Mouse (Mus musculus) embryonic facial prominence, embryonic 10.5 days (tissue): ENCODE data around the gene Lmln. TPM values are rescaled to one million over a fixed set of nuclear protein-coding genes. Genes with fewer than 3 reads are reported as not detected.
"Not testable (repeated sequence)": the region's sequence is repeated elsewhere in the genome, so short reads cannot be mapped to it uniquely, and the experiment has no call there.

ENCODE experiments used
- DNase-seq: peaks from one replicate; pipeline ENCODE4 v3.0.0-alpha.2; 2017; ENCODE audit warnings: low spot score
- H3K27ac ChIP-seq: fragments of 300-500 bp; sonication (generic); replicated peaks from 2 replicates; pipeline ENCODE4 v1.5.1; 2016; ENCODE audit warnings: mild to moderate bottlenecking
- H3K27me3 ChIP-seq: fragments of 300-500 bp; sonication (generic); replicated peaks from 2 replicates; pipeline ENCODE4 v1.6.1; 2016; ENCODE audit warnings: low read depth, mild to moderate bottlenecking; ENCODE audit not compliant: poor library complexity, severe bottlenecking
- H3K36me3 ChIP-seq: fragments of 300-500 bp; sonication (generic); replicated peaks from 2 replicates; pipeline ENCODE4 v1.6.1; 2016; ENCODE audit warnings: mild to moderate bottlenecking, moderate library complexity
- H3K4me1 ChIP-seq: fragments of 300-500 bp; sonication (generic); 2 replicates; pipeline ENCODE4 v1.6.1; 2016
- H3K4me3 ChIP-seq: fragments of 300-500 bp; sonication (generic); 2 replicates; pipeline ENCODE4 v1.5.1; 2016; ENCODE audit warnings: mild to moderate bottlenecking, moderate library complexity
- H3K9me3 ChIP-seq: fragments of 300-500 bp; sonication (generic); 2 replicates; pipeline ENCODE4 v1.6.1; 2016; ENCODE audit warnings: mild to moderate bottlenecking
- WGBS: fragments of 180-500 bp; shearing (Covaris S2); methylation state at CpG from one replicate; pipeline ENCODE4 v1.1.7; 2016; 5-methylcytosine and 5-hydroxymethylcytosine counted together
- polyA plus RNA-seq: library from polyadenylated mRNA; unstranded; fragments of >200 nt; fragmentation: Nextera tagmentation; extraction: Ambion mirVana; gene quantifications from 2 replicates; pipeline ENCODE4 v1.2.1, GENCODE M21; 2016

The Lmln gene
- polyA plus RNA-seq, 1 experiment from 2014 or later = 2.6 TPM

GRCm38 (mm10) chr16:33042682-33043081 lies 19.6 kb upstream of the Lmln start:
- 74% methylated on average over 1 of the region's 1 CpGs for WGBS
- no peaks in the 10 kb centered on the region for H3K9me3 ChIP-seq
- no peaks in the 10 kb centered on the region for H3K4me1 ChIP-seq
- no peak for DNase-seq
- H3K27ac ChIP-seq = no peak overlapping the region
- H3K4me3 ChIP-seq = no peak overlapping the region
- H3K36me3 ChIP-seq = no peaks in the 10 kb centered on the region
- H3K27me3 ChIP-seq = no peaks in the 10 kb centered on the region

- Histone ChIP-seq H3K27me3 (no peaks in the 10 kb centered on the region), H3K27ac (no peak overlapping the region), H3K4me1 (no peaks in the 10 kb centered on the region), H3K36me3 (0 out of 2 replicates have a peak, but pooled peaks cover 2% of the 10 kb centered on the region), H3K4me3 (no peak overlapping the region), H3K9me3 (no peaks in the 10 kb centered on the region)
- 73% methylated on average over 2 of the region's 2 CpGs for WGBS
- no peak for DNase-seq
Measured at GRCm38 (mm10) chr16:33043268-33043667, 19.1 kb upstream of the Lmln start.

- no peak overlapping the region for H3K4me3 ChIP-seq
- H3K4me1 ChIP-seq = no peaks in the 10 kb centered on the region
- H3K27ac ChIP-seq = no peak overlapping the region
- no peak for DNase-seq
- H3K9me3 ChIP-seq = no peaks in the 10 kb centered on the region
- peaks cover 6% of the 10 kb centered on the region; the same call in 1 of the 2 replicates for H3K36me3 ChIP-seq
- WGBS = 91% methylated on average over 1 of the region's 1 CpGs
- H3K27me3 ChIP-seq = no peaks in the 10 kb centered on the region
Measured at GRCm38 (mm10) chr16:33048004-33048403, 14.3 kb upstream of the Lmln start.

GRCm38 (mm10) chr16:33048686-33049085 lies 13.6 kb upstream of the Lmln start:
- peaks cover 6% of the 10 kb centered on the region; the same call in 1 of the 2 replicates for H3K36me3 ChIP-seq
- DNase-seq = no peak
- WGBS = 76% methylated on average over 2 of the region's 2 CpGs
- H3K27ac ChIP-seq = no peak overlapping the region
- no peaks in the 10 kb centered on the region for H3K4me1 ChIP-seq
- H3K27me3 ChIP-seq = no peaks in the 10 kb centered on the region
- no peak overlapping the region for H3K4me3 ChIP-seq
- H3K9me3 ChIP-seq = no peaks in the 10 kb centered on the region

GRCm38 (mm10) chr16:33049809-33050208 lies 12.5 kb upstream of the Lmln start:
- Histone ChIP-seq H3K36me3 (peaks cover 6% of the 10 kb centered on the region; the same call in 1 of the 2 replicates), H3K4me1 (no peaks in the 10 kb centered on the region), H3K4me3 (no peak overlapping the region), H3K27ac (no peak overlapping the region), H3K9me3 (no peaks in the 10 kb centered on the region), H3K27me3 (no peaks in the 10 kb centered on the region)
- DNase-seq = no peak
- WGBS = 90% methylated on average over 16 of the region's 16 CpGs

- H3K27ac ChIP-seq = no peak overlapping the region
- 67% methylated on average over 5 of the region's 5 CpGs for WGBS
- peaks cover 10% of the 10 kb centered on the region for H3K36me3 ChIP-seq
- H3K4me3 ChIP-seq = no peak overlapping the region
- no peaks in the 10 kb centered on the region for H3K27me3 ChIP-seq
- no peaks in the 10 kb centered on the region for H3K9me3 ChIP-seq
- no peak for DNase-seq
- H3K4me1 ChIP-seq = peaks cover 11% of the 10 kb centered on the region
Measured at GRCm38 (mm10) chr16:33053141-33053540, 9.2 kb upstream of the Lmln start.

- Histone ChIP-seq H3K4me1 (peaks cover 24% of the 10 kb centered on the region), H3K36me3 (peaks cover 22% of the 10 kb centered on the region)
- H3K27ac ChIP-seq, H3K9me3 ChIP-seq, H3K4me3 ChIP-seq, DNase-seq, H3K27me3 ChIP-seq: not testable (repeated sequence)
- 80% methylated on average over 2 of the region's 2 CpGs for WGBS
Measured at GRCm38 (mm10) chr16:33054927-33055326, 7.4 kb upstream of the Lmln start.

GRCm38 (mm10) chr16:33055655-33056054 lies 6.7 kb upstream of the Lmln start:
- peaks cover 29% of the 10 kb centered on the region for H3K36me3 ChIP-seq
- H3K27me3 ChIP-seq = no peaks in the 10 kb centered on the region
- WGBS = 21% methylated on average over 10 of the region's 10 CpGs
- H3K9me3 ChIP-seq = no peaks in the 10 kb centered on the region
- peaks cover 24% of the 10 kb centered on the region for H3K4me1 ChIP-seq
- DNase-seq = no peak
- peak overlapping the region; percentile 96 for H3K27ac ChIP-seq
- H3K4me3 ChIP-seq = peak overlapping the region; percentile 82

GRCm38 (mm10) chr16:33056095-33056785 lies 6.1 kb upstream of the Lmln start, which contains the start of the genes Iqcg and Rpl35a:
Iqcg (minus strand) TSS chr16:33056218.
Rpl35a (plus strand) TSS chr16:33056453.
- DNase-seq = peak; percentile 90
- H3K4me1 ChIP-seq = peaks cover 24% of the 10 kb centered on the region
- under 1% methylated on average over 47 of the region's 47 CpGs for WGBS
- peaks cover 35% of the 10 kb centered on the region for H3K36me3 ChIP-seq
- H3K4me3 ChIP-seq = peak within 1 kb of the TSS; percentile 82
- H3K27ac ChIP-seq = peak within 1 kb of the TSS; percentile 96
- no peaks in the 10 kb centered on the region for H3K27me3 ChIP-seq
- H3K9me3 ChIP-seq = no peaks in the 10 kb centered on the region

- H3K27ac ChIP-seq = peak overlapping the region; percentile 96
- H3K4me3 ChIP-seq = peak overlapping the region; percentile 82
- no peaks in the 10 kb centered on the region for H3K9me3 ChIP-seq
- DNase-seq = no peak
- peaks cover 35% of the 10 kb centered on the region for H3K36me3 ChIP-seq
- peaks cover 26% of the 10 kb centered on the region for H3K4me1 ChIP-seq
- H3K27me3 ChIP-seq = no peaks in the 10 kb centered on the region
- 0% methylated on average over 24 of the region's 24 CpGs for WGBS
Measured at GRCm38 (mm10) chr16:33056786-33057185, 5.5 kb upstream of the Lmln start.

GRCm38 (mm10) chr16:33058033-33058432 lies 4.3 kb upstream of the Lmln start:
- WGBS = 90% methylated on average over 16 of the region's 16 CpGs
- Histone ChIP-seq H3K4me3 (peak overlapping the region; percentile 82), H3K4me1 (peaks cover 37% of the 10 kb centered on the region), H3K27me3 (no peaks in the 10 kb centered on the region), H3K36me3 (peaks cover 35% of the 10 kb centered on the region), H3K27ac (no peak overlapping the region), H3K9me3 (no peaks in the 10 kb centered on the region)
- DNase-seq = no peak

- peaks cover 43% of the 10 kb centered on the region for H3K4me1 ChIP-seq
- not testable (repeated sequence) for H3K27me3 ChIP-seq, DNase-seq, H3K27ac ChIP-seq, H3K9me3 ChIP-seq
- peaks cover 35% of the 10 kb centered on the region for H3K36me3 ChIP-seq
- peak overlapping the region; percentile 82 for H3K4me3 ChIP-seq
- 91% methylated on average over 9 of the region's 9 CpGs for whole genome bisulfite sequencing
Measured at GRCm38 (mm10) chr16:33058656-33059055, 3.7 kb upstream of the Lmln start.

- H3K36me3 ChIP-seq = peaks cover 35% of the 10 kb centered on the region
- H3K27ac ChIP-seq = no peak overlapping the region
- WGBS = 94% methylated on average over 1 of the region's 1 CpGs
- peaks cover 47% of the 10 kb centered on the region for H3K4me1 ChIP-seq
- no peak overlapping the region for H3K4me3 ChIP-seq
- DNase-seq = no peak
- no peaks in the 10 kb centered on the region for H3K27me3 ChIP-seq
- H3K9me3 ChIP-seq = no peaks in the 10 kb centered on the region
Measured at GRCm38 (mm10) chr16:33059471-33059870, 2.9 kb upstream of the Lmln start.
